Mouse (Mus musculus) right cerebral cortex, postnatal 4 days (tissue): ENCODE results near the gene Bean1.
A peak's percentile ranks its signal among the peaks of the same experiment; 100 is the strongest.

Experiments used
- DNase-seq: peaks from one replicate; pipeline ENCODE4 v3.0.0-alpha.2; 2022

Gene Bean1

GRCm38 (mm10) chr8:104172420-104172819 is 2.2 kb downstream of the Bean1 start:
- DNase-seq: no peak

GRCm38 (mm10) chr8:104175848-104176527 is 5.7 kb downstream of the Bean1 start:
- no peak for DNase-seq

GRCm38 (mm10) chr8:104177054-104177453 is 6.8 kb downstream of the Bean1 start:
- no peak for DNase-seq

- DNase-seq: no peak
Measured at GRCm38 (mm10) chr8:104184905-104185304, 14.7 kb downstream of the Bean1 start.

- DNase-seq: no peak
Measured at GRCm38 (mm10) chr8:104186827-104187226, 16.6 kb downstream of the Bean1 start.

- DNase-seq: no peak
Measured at GRCm38 (mm10) chr8:104187622-104188021, 17.4 kb downstream of the Bean1 start.

- DNase-seq: no peak
Measured at GRCm38 (mm10) chr8:104188459-104188858, 18.2 kb downstream of the Bean1 start.

- no peak for DNase-seq
Measured at GRCm38 (mm10) chr8:104190777-104191468, 20.7 kb downstream of the Bean1 start.

GRCm38 (mm10) chr8:104191496-104191895 is 21.3 kb downstream of the Bean1 start:
- no peak for DNase-seq

- no peak for DNase-seq
Measured at GRCm38 (mm10) chr8:104199802-104200201, 29.6 kb downstream of the Bean1 start.

- DNase-seq: no peak
Measured at GRCm38 (mm10) chr8:104201622-104202021, 31.4 kb downstream of the Bean1 start.

- no peak for DNase-seq
Measured at GRCm38 (mm10) chr8:104202320-104202719, 32.1 kb downstream of the Bean1 start.

- DNase-seq: no peak
Measured at GRCm38 (mm10) chr8:104205292-104205691, 35.0 kb downstream of the Bean1 start.

GRCm38 (mm10) chr8:104217601-104218000 is 47.4 kb downstream of the Bean1 start:
- DNase-seq: no peak

GRCm38 (mm10) chr8:104219079-104219478 is 48.8 kb downstream of the Bean1 start:
- peak; percentile 57 for DNase-seq

- peak; percentile 83 for DNase-seq
Measured at GRCm38 (mm10) chr8:104219806-104220205, 49.6 kb downstream of the Bean1 start.

- no peak for DNase-seq
Measured at GRCm38 (mm10) chr8:104227048-104227447, 56.8 kb downstream of the Bean1 start.

- DNase-seq: no peak
Measured at GRCm38 (mm10) chr8:104230377-104230776, 60.1 kb downstream of the Bean1 start.

- no peak for DNase-seq
Measured at GRCm38 (mm10) chr8:104232039-104232438, 61.8 kb downstream of the Bean1 start.

GRCm38 (mm10) chr8:104232919-104233318 is 62.7 kb downstream of the Bean1 start:
- DNase-seq: no peak

- DNase-seq: no peak
Measured at GRCm38 (mm10) chr8:104234573-104234972, 64.3 kb downstream of the Bean1 start.

- no peak for DNase-seq
Measured at GRCm38 (mm10) chr8:104239418-104239861, 69.2 kb downstream of the Bean1 start.

- no peak for DNase-seq
Measured at GRCm38 (mm10) chr8:104242038-104242644, 71.9 kb downstream of the Bean1 start.

- no peak for DNase-seq
Measured at GRCm38 (mm10) chr8:104246621-104247020, 76.4 kb downstream of the Bean1 start.
